Mouse (Mus musculus) myocyte (in vitro differentiated cells): Measurements from ENCODE around the gene Lrig1.

ENCODE experiments used
- CEBPB ChIP-seq: IDR thresholded peaks from 2 replicates; pipeline ENCODE4 v1.6.1; 2011; ENCODE audit warnings: mild to moderate bottlenecking, moderate library complexity; ENCODE audit not compliant: poor library complexity, insufficient read depth, severe bottlenecking
- E2F4 ChIP-seq: IDR thresholded peaks from one replicate; pipeline ENCODE4 v1.6.1; 2011; ENCODE audit warnings: mild to moderate bottlenecking, control low read depth, moderate library complexity; ENCODE audit not compliant: insufficient read depth
- MAX ChIP-seq: IDR thresholded peaks from one replicate; pipeline ENCODE4 v1.6.1; 2011; ENCODE audit warnings: low read depth, mild to moderate bottlenecking, control low read depth
- MYOD1 ChIP-seq, 3 experiments: IDR thresholded peaks; one replicate each; pipeline ENCODE4 v1.6.1; 2011; ENCODE audit warnings: control low read depth in 2 of 3, low read depth in 2 of 3, mild to moderate bottlenecking in 2 of 3, moderate library complexity in 1 of 3; ENCODE audit not compliant: insufficient read length in 2 of 3, control insufficient read depth in 1 of 3
- POLR2A ChIP-seq: IDR thresholded peaks from one replicate; pipeline ENCODE4 v1.6.1; 2011; ENCODE audit warnings: low read depth, mild to moderate bottlenecking, control low read depth, moderate library complexity; ENCODE audit not compliant: insufficient read length
- POLR2AphosphoS2 ChIP-seq: IDR thresholded peaks from one replicate; pipeline ENCODE4 v1.6.1; 2011; ENCODE audit warnings: low read depth, control low read depth; ENCODE audit not compliant: insufficient read length
- TCF12 ChIP-seq: IDR thresholded peaks from one replicate; pipeline ENCODE4 v1.6.1; 2011; ENCODE audit warnings: mild to moderate bottlenecking, control low read depth; ENCODE audit not compliant: poor library complexity, insufficient read depth, severe bottlenecking
- TCF3 ChIP-seq: IDR thresholded peaks from one replicate; pipeline ENCODE4 v1.6.1; 2011; ENCODE audit warnings: low read depth, control low read depth; ENCODE audit not compliant: insufficient read length
- USF1 ChIP-seq: IDR thresholded peaks from one replicate; pipeline ENCODE4 v1.6.1; 2011; ENCODE audit warnings: low read depth, mild to moderate bottlenecking, control low read depth, moderate library complexity

DNA sequence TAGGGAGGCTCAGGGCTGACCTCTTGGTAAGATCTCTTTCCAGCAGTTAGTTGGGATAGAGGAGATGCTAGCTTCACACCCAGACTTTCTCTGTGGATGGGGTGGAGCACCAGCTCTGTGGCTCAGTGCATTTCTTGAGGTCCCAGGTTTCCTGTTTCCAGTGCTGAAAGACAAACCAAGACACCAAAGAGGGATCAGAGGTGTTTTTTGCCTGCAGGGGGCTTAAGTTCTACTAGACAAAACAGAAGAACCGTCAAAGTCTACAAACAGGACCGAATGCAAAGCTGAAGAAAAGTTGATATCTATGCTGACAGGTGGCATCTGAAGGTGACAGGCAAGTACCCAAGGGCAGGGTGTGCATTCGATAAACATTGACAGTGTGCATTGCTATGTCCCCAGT lies 49.7 kb upstream of the Lrig1 start:
- no peak for TF ChIP-seq POLR2A
- no peak for TF ChIP-seq MYOD1 (IDR thresholded peaks at IDR 0.05; ENCODE audit: control insufficient read depth in 1 of 3, insufficient read length in 2 of 3, low read depth in 2 of 3)
- TF ChIP-seq TCF12: no peak
- no peak for TF ChIP-seq POLR2AphosphoS2
- no peak for TF ChIP-seq MAX
- no peak for TF ChIP-seq E2F4
- TF ChIP-seq TCF3: no peak
- TF ChIP-seq USF1: no peak
- TF ChIP-seq CEBPB: no peak
